Mouse (Mus musculus): ENCODE measurements around the gene Tmprss9. TPM values are rescaled to one million over a fixed set of nuclear protein-coding genes. Genes with fewer than 3 reads are reported as not detected.
A peak's percentile ranks its signal among the peaks of the same experiment; 100 is the strongest.

The Tmprss9 gene
- total and polyA plus RNA-seq, 3 experiments: 0.18 TPM; not detected in 2

DNA sequence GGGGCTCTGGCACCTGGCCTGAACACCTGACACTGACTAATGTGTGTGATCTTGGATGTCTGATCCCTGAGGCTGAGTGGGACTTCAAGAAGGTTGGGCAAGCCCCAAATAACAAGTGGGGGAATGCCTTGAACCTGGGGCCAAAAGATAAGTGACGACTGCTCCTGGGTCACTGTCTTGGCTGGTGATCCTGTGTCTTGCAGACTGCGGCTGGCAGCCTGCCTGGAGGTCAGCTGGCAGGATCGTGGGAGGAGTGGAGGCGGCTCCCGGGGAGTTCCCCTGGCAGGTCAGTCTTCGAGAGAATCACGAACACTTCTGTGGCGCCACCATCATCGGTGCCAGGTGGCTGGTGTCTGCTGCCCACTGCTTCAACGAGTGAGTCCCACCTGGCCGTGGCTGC is 15.5 kb downstream of the Tmprss9 start:
- peak; percentile 92 for DNase-seq

DNA sequence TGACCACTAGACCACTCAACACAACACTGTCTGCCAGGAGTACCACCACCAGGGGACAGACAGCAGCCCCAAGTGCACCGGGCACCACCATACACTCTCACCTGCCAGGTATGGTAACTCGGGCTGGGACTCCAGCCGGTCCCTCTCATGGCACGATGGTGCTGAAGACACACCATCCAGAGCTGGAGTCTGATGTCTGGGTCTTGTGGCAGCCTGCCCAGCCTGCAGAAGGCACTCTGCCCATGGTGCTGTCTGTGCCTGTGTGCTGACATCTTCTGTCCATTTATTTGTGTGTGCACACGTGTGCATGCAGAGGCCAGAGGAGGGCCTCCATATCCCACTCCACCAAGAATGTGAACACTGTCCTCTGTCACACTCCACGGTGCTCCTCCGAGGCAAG is 23.5 kb downstream of the Tmprss9 start:
- no peak for DNase-seq

DNA sequence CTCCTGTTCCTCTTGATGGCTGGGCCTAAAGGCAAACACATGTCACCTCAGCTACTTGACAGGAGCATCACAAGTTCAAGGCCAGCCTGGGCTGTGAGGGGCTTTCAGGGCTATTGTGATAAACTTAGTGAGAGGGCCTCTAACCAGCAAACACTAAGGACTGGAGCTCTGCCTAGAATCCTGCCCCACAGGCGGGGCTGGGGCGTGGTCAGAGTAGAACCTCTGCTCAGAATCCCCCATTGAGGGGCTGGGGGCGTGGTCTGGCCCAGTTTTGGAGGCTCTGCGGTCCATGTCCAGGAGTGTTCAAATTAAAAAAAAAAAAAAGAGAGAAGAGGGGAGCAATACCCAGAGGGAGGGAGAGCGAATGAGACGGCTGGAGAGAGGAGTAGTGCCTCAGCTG is 24.0 kb downstream of the Tmprss9 start:
- DNase-seq: no peak

DNA sequence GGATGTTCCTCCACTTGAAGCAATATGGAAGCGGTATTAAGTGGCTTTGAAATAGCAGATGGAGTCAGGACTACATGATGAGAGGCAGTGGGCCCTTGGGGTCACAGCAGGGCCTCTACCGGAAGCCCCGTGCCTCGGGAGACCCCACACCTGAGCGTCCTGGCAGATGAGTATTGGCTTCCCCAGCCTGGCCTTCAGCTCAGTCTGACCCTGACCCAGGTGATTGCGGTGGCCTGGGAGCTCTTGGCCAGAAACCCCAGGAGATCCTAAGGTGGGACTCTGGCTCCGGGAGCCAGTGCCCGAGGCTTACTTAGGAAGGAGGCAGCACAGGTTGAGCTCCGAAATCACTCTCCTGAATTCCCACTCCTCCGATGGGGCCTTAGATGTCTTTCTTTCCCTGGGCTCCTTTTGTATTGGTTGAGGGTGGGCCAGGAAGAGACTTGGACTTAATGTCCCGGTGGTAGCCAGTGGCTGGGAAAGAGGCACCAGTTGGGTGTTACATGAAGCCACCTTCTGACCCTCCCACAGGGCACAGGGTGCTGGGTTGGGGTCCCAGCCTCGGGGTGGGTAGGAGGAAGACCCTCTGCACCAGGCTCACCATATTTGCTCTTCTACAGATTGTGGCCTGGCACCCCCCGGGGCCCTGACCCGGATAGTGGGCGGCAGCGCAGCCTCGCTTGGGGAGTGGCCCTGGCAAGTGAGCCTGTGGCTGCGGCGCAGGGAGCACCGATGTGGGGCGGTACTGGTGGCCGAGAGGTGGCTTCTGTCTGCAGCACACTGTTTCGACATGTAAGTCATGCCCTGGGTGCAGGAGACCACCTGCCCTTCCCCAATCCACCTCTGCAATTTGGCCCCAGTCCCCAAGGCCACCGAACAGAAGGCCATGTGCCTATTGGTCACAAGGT is 25.2 kb downstream of the Tmprss9 start:
- DNase-seq: no peak

DNA sequence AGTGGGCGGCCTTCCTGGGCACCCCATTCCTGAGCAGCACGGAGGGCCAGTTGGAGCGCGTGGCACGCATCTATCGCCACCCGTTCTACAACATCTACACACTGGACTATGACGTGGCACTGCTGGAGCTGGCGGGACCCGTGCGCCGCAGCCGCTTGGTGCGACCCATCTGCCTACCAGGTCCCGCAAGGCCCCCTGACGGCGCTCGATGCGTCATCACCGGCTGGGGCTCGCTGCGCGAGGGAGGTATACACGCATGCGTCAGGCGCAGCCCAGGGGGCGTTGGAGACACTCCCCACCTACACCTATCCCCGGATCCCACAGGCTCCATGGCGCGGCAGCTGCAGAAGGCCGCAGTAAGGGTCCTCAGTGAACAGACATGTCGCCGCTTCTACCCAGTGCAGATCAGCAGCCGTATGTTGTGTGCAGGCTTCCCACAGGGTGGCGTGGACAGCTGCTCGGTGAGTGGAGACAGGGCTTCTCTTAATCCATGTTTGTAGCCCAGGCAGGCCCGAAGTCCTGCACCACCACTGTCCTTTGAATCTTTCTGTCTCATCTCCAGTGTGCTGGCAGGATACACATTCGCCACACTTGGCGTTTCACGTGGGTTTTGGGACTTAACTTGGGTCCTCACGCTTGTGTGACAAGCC is 26.3 kb downstream of the Tmprss9 start:
- peak; percentile 36 for DNase-seq

DNA sequence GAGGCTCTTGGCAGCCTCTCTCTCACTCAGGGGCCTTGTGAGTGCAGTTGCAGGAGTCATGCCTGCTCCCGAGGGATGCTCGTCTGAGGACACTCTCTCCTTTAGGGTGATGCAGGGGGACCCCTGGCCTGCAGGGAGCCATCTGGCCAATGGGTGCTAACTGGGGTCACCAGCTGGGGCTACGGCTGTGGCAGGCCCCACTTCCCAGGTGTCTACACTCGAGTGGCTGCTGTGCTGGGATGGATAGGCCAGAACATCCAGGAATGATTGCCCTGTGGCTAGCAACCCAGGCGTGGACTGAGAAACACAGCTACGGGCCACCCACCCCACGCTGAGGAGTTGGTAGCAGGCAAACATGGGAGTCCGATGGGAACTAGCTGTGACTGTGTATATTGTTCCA is 27.4 kb downstream of the Tmprss9 start:
- DNase-seq: no peak

DNA sequence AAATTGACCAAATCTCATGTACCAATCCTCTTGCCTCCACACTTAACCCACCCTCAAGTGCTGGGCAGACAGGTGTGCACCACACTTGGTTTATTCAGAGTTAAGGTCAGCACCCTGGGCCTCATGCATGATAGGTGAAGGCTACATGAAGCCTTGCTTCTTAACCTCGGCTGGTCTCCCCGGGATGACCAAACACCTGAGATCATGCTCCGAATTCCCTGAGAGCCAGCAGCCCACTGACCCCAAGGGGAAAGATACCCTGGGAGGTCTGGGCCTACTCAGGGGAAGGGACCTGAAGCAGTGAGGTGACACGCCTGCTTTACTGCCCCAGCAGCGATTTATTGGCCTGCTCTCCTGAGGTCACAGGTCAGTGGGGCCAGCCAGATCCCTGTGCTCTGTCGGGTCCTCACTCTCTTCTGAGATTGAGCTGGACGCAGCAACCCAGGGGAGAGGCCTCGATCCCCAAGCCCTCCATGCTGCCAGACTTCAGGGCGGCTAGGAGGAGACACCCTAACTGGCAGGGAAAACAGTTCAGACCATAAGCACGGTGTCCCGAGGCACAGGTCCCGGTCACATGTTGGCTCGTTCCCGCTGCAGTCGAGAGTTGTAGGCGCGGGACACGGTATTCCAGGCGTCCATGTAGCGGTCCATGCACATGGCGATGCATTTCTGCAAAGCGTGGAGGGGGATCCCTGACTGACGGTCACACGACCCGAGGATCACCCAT is 28.1 kb downstream of the Tmprss9 start:
- no peak for DNase-seq

DNA sequence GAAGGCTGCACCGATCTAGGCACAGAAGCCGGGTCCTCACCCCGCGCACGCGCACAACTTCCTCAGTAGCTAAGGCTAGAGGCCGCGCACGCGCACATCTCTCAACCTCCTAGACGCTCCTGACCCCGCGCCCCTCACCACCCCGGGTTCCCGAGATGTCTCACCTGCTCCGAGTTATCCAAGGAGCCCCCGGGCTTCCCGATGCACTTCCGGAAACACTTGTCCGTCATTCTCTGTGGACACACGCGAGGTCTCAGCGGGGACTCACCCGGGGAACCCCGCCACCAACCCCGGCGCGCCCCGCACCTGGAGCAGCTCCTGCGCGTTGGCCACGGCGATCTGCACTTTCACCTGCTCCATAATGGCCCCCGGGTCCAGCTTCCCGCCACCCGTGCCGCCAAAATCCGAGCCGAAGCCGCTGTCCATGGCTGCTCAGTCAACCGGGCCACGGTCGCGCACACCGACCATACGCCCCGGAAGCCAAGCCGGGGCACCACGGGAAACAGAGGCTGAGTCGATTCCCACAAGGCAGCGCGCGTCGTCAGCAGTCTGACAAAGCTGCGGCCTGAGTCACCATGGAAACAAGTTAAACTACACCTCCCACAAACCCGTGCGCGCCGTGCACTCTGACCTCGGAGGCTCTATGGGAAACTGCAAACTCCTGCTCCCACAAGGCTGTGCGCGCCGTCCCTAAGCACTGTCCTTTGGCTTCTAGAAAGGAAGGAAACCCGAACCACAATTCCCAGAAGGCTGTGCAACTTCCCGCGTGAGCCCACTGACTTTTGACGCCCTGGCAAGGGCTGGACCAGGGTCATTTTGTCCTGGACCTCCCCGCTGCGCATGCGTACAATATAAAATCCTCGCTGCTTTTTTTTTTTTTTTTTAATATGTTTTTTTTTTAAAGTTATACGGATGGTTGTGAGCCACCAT is 28.9 kb downstream of the Tmprss9 start, which contains the start of gene Timm13:
Timm13 (minus strand) TSS at position 652 of the 930 bp plus-strand sequence.
- peak; percentile 99 for DNase-seq

DNA sequence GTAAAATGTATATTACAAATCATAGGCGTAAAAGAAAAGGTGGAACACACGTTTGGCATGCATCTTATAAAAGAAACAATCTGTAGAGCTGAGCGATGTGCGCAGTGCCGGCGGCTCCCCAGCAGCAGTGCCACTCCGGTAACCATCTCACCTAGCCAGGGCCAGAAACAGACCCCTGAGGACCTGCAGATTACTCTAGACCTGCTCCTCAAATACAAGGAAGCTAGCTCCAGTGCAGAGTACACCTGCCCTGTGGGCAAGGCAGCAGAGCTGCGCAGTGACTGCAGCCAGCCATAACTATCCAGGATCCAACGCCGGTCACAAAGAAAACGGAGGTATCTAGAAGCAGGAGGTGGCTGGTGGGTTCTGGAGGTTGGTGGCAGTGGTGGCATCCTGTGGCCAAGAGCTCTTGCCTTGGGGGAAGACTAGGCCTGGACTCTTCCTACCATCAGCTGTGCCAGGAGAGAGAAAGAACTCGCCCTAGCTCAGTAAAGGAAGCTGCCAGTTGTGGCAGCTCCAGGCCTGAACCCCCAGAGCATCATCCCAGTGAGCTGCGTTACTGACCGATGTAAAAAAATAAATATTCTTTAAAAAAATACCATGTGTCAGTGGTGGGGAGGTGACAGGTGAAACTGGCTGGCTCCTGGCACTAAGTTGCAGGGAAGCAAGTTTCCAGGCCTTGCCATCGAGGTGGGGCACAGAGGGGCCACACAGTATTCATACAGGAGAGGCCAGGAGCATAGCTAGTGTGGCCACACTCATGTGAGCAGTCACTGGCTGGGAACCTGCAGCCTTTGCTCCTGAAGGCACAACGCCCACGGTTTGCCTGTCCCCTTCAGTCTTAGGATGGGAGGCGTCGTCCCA is 30.0 kb downstream of the Tmprss9 start:
- DNase-seq: no peak

DNA sequence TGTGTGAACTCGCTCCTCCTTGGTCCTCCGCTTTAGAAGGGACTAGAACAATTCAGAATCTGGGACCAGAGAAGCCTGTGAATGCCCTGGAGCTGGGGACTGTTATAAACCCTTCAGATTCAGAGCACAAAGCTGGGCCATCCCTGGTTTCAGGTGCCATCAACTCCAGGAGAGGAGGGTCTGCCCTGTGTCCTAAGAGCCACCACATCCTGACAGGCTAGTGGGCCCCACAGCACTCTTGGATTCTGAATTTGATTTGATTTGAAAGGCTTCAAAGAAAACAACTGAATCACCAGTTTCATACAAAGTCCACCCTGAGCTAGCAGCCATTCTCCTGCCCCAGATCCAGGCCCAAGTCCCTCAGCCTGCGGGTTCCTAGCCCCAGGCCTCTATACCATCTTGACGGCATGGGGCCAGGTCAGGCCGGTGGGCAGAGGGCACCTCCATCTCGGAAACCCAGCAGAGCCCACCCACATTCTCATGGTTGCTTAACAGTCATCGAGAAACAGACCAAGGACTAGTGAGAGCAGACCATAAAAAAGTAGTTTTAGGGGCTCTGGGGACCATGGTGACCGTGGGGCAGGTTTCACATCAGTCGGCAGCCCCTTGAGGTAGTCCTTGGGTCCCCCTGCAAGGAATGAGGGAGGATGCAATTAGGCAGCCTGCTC is 30.8 kb downstream of the Tmprss9 start:
- no peak for DNase-seq

DNA sequence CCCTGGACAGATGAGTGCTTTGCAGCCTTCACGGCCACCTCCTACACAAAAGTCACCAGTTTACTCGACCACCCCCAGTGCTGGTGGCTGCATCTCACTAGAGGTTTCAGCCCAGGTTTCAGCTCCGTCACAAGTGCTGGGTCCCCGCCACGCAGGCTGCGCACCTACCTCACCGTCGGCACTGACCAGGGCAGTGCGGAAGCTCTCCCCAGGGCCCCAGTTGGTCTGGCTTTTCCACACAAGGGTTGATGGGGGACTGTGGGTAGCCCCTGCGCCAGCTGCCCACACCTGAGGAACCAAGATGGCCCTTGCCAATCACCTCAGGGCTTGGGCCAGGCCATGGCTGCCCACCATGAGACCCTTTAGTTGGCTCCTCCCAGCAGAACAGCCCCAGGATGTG is 31.6 kb downstream of the Tmprss9 start:
- DNase-seq: peak; percentile 11

DNA sequence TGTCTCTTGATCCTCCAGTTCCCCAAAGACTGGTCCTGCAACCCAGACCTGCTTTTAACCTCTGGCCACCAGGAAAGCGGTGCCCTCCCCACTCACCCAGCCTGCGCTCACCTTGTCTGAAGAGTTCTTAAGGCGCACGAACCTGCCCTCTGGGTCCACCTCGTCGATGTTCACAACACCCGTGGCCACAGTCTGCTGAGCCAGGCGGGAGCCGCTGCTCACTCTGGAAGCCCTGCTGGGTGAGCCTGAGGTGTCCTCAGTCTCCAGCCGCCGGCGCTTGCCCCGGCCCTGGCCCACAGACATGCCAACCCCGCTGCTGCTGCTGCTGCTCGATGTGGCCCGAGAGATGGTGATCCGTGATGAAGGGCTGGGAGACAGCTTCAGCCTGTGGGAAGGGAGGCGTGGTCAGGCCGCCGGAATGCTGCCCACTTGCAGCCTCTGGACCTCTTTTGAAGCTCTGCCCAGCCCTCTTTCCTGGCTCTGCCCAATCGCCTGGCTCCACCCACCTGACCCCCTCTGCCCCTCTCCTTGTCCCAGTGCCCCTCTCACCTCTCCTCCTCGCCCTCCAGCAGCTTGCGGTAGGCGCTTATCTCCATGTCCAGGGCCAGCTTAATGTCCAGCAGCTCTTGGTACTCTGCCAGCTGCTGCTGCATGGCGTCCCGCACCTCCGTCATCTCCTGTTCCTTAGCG is 32.5 kb downstream of the Tmprss9 start:
- peak; percentile 33 for DNase-seq

DNA sequence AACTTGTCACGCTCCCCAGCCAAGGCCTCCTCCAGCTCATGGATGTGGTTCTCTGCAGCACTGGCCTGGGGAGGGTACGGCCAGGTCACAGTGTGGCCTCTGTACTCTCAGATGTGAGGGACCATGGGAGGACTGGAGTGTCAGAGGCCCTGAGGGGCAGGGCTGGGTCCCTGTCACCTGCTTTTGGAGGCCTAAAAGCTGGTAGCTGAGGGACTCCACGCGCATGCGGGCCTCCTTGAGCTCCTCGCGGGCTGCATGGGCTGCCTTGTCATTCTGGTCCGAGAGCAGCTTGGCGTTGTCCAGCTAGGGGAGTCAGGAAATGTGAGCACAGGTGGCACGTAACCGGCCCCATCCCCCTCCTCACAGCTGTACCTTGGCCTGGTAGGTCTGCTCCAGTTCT is 33.1 kb downstream of the Tmprss9 start:
- no peak for DNase-seq

DNA sequence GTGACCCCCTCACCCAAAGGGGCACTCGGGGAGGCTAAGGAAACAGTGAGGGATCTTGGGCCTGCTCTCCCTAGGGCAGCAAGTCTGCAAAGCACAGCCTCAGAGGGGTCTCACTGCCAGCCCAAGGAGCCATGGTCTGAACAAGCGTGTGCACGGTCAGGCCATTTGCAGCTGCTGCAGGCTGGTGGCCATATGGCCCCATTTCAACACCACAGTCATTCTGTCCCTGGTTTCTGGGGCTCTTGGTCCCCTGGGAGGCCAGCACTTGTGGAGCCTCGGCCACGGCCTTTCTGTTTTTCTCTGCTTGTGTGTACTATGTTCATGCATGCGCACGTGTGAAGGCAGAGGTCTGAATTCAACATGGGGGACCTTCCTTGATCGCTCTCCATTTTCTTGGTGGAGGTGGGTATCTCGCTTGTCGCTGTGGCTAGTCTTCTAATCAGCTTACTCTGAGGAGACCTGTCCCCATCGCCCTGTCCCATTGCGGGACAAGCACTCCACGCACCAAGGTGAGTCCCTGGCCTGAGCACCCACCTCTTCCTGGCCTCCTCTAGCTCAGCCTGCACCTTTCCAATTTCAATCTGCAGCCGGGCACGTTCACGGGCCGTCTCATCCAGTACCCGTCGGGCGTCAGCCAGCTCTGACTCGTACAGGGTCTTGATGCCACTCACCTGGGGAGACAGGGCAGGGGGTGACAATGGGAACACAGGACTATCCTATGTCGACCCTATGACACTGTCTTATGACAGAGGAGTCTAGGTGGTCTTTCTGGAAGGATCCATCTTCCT is 37.9 kb downstream of the Tmprss9 start:
- DNase-seq: peak; percentile 4

DNA sequence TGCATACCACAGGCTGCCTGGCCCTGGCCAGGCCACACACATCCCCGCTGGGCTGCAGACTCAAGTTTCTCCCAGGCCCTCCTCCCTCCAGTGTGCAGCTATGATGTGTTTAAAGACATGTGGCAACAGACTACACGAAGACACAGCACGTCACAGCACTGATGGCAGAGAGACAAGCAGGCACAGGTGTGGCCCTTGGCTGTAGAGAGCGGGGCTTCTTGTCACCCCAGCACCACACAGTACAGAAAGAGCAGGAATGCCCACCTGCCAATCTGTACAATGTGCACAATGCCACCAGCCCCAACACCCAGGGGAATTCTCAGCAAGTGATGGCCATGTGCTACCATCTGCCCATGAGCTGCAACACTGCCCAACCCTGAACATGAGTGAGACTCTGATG is 39.7 kb downstream of the Tmprss9 start:
- no peak for DNase-seq

DNA sequence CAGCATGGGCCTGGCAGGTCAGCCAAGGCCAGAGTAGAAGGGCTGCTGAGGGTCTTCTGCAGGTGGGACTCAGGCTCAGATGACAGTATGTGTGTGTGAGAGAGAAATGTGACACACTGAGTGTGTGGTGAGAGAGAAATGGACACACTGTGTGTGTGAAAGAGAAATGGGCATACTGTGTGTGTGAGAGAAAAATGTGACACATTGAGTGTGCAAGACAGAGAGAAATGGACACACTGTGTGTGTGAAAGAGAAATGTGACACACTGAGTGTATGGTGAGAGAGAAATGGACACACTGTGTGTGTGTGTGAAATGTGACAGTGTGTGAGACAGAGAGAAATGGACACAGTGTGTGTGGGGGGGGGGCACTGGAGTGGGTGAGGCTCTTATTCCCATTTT is 40.2 kb downstream of the Tmprss9 start:
- DNase-seq: no peak

DNA sequence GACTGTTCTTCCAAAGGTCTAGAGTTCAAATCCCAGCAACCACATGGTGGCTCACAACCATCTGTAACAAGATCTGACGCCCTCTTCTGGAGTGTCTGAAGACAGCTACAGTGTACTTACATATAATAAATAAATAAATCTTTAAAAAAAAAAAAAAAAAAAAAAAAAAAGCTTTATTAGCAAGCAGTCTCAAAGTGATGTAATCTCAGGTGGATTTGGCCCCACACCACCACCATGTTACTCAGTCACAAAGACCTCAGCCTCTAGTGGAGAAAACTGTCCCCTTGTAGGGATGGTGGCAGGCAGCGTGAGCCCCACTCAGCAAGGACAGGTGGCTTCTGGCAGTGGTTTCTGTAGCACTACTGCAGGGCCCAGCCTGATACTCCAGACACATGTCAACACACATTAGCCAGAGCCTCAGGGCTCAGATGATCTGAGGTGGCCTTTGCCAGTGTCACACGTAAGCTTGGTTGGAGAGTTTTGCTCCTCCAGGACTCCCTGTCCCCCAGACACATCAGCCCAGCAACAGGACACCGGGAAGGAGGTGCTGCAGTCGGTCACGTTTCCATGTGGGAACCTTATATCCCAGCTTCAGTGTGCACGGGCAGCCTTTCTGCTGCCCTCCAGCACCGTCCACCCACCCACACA is 41.8 kb downstream of the Tmprss9 start:
- no peak for DNase-seq

DNA sequence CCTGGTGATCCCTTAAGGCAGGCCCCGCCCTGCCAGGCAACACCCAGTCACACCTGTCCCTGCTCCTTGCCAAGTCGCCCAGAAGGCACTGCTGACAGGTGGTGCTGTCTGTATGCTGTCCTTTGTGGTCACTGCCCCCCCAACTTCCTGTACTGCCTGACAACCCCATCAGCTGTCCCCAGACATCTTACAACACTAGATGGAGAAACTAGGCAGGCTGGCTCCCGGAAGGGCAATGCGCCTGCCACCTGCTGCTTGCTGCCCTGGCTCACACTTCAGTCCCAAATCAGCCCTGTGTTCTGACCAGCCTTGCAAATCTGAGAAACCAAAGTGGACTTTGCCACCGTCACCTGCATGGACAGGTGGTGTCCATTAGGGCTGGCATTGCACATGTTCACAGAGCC is 42.6 kb downstream of the Tmprss9 start:
- peak; percentile 5 for DNase-seq
